Mouse (Mus musculus): ENCODE measurements around the gene Prickle2.

DNA sequence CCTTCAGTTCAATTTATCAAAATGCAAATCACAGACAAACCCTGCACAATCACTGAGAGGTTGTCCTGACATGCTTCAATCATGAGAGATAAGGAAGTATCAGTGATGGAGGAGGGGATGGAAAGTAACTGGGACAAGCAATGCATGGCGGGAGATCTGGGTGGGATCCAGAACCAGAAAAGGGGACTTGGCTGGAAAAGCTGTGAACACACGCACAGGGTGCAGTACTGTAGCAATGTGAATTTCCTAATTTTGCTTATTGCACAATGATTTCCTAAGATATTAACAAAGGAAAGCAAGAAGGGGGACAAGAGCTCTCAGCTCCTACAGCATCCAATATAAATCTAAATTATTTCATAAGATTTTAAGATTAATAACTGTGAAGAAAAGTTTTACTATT, 75.0 kb downstream of the Prickle2 start:
- TF ChIP-seq GATA1 (IDR thresholded peaks at IDR 0.05; ENCODE audit: borderline replicate concordance, low read length) (no peak), CTCF (IDR thresholded peaks at IDR 0.05; ENCODE audit: low read depth, low read length) (no peak), TAL1 (conservative IDR thresholded peaks at IDR 0.05; ENCODE audit: low read depth, low read length) (no peak), POLR2AphosphoS5 (IDR thresholded peaks at IDR 0.05; ENCODE audit: insufficient replicate concordance, low read depth, low read length) (no peak), GATA2 (IDR thresholded peaks at IDR 0.05; ENCODE audit: borderline replicate concordance, low read depth, low read length) (no peak)

Data from G1E (cell line).